Mouse (Mus musculus) bone marrow, adult 2 months (tissue): ENCODE measurements around the gene Sh2d2a.

Source experiments
- CTCF ChIP-seq: fragments of 200-500 bp; IDR thresholded peaks from 2 replicates; pipeline ENCODE4 v1.5.1; 2011; ENCODE audit warnings: low read length, control low read depth; ENCODE audit not compliant: control insufficient read depth, insufficient read depth
- POLR2A ChIP-seq: fragments of 200-500 bp; IDR thresholded peaks from 2 replicates; pipeline ENCODE4 v1.6.1; 2011; ENCODE audit warnings: low read depth, mild to moderate bottlenecking, control low read depth, low read length, borderline replicate concordance; ENCODE audit not compliant: control insufficient read depth

GRCm38 (mm10) chr3:87899776-87900175 lies 53.2 kb downstream of the Sh2d2a start:
- TF ChIP-seq POLR2A (no peak), CTCF (no peak)
